Mouse (Mus musculus) thymus, adult 2 months (tissue): ENCODE measurements around the gene Bysl. TPM values are rescaled to one million over a fixed set of nuclear protein-coding genes. Genes with fewer than 3 reads are reported as not detected.

Source experiments
- DNase-seq: peaks from one replicate; pipeline ENCODE4 v3.0.0; 2021
- H3K27ac ChIP-seq: fragments of 200-500 bp; 2 replicates; pipeline ENCODE4 v1.5.1; 2012; ENCODE audit warnings: low read length, control low read depth; ENCODE audit not compliant: control insufficient read depth, insufficient read depth
- H3K27me3 ChIP-seq: fragments of 200-500 bp; 2 replicates; pipeline ENCODE4 v1.6.1; 2012; ENCODE audit warnings: mild to moderate bottlenecking, low read length, moderate library complexity, mixed read lengths; ENCODE audit not compliant: control insufficient read depth, insufficient read depth
- H3K36me3 ChIP-seq: fragments of 200-500 bp; 2 replicates; pipeline ENCODE4 v1.6.1; 2012; ENCODE audit warnings: mild to moderate bottlenecking, low read length, moderate library complexity; ENCODE audit not compliant: control insufficient read depth, insufficient read depth
- H3K4me1 ChIP-seq: fragments of 200-500 bp; replicated peaks from 2 replicates; pipeline ENCODE4 v1.6.1; 2012; ENCODE audit warnings: low read length; ENCODE audit not compliant: control insufficient read depth, insufficient read depth
- H3K4me3 ChIP-seq: fragments of 200-500 bp; 2 replicates; pipeline ENCODE4 v1.5.1; 2012; ENCODE audit warnings: mild to moderate bottlenecking, low read length, control low read depth, moderate library complexity; ENCODE audit not compliant: control insufficient read depth, insufficient read depth
- CTCF ChIP-seq: fragments of 200-500 bp; IDR thresholded peaks from 2 replicates; pipeline ENCODE4 v1.5.1; 2012; ENCODE audit warnings: mild to moderate bottlenecking, control low read depth, low read length, moderate library complexity, borderline replicate concordance; ENCODE audit not compliant: control insufficient read depth, poor library complexity, insufficient read depth; ENCODE audit errors: extremely low read depth
- POLR2A ChIP-seq: fragments of 200-500 bp; IDR thresholded peaks from 2 replicates; pipeline ENCODE4 v1.6.1; 2012; ENCODE audit warnings: mild to moderate bottlenecking, low read length, control low read depth, moderate library complexity; ENCODE audit not compliant: control insufficient read depth, poor library complexity, insufficient read depth; ENCODE audit errors: extremely low read depth
- WGBS: fragments of 180-500 bp; shearing (Covaris S2); methylation state at CpG from one replicate; pipeline ENCODE4 v1.1.7; 2018; 5-methylcytosine and 5-hydroxymethylcytosine counted together
- polyA plus RNA-seq: library from polyadenylated mRNA; depleted of rRNA; stranded (reverse); fragments of >200 nt; gene quantifications from 2 replicates; pipeline ENCODE4 v1.2.3, GENCODE M21; 2012

Bysl gene
- polyA plus RNA-seq, 1 experiment = 14.2 TPM

- DNase-seq = no peak
- TF ChIP-seq POLR2A (no peak), CTCF (no peak)
- 1% methylated on average over 13 of the region's 13 CpGs for WGBS
- H3K27me3 ChIP-seq = no peaks in the 10 kb centered on the region
- no peak overlapping the region; the same call in 1 of the 2 replicates for H3K27ac ChIP-seq
- no peaks in the 10 kb centered on the region; the same call in 1 of the 2 replicates for H3K36me3 ChIP-seq
- peak overlapping the region; percentile 74 for H3K4me3 ChIP-seq
- peaks cover 10% of the 10 kb centered on the region for H3K4me1 ChIP-seq
Observed at GRCm38 (mm10) chr17:47611661-47611982, 330 bp upstream of the Bysl start.

- Histone ChIP-seq H3K27me3 (no peaks in the 10 kb centered on the region), H3K4me3 (no peak overlapping the region), H3K4me1 (peaks cover 10% of the 10 kb centered on the region), H3K36me3 (peaks cover under 1% of the 10 kb centered on the region; the same call in 1 of the 2 replicates), H3K27ac (no peak overlapping the region)
- TF ChIP-seq POLR2A (no peak), CTCF (no peak)
- 91% methylated on average over 4 of the region's 4 CpGs for WGBS
- no peak for DNase-seq
Observed at GRCm38 (mm10) chr17:47609182-47609581, 2.1 kb downstream of the Bysl start.

GRCm38 (mm10) chr17:47606220-47606619, 5.1 kb downstream of the Bysl start:
- no peaks in the 10 kb centered on the region for H3K27me3 ChIP-seq
- WGBS = 77% methylated on average over 5 of the region's 5 CpGs
- H3K36me3 ChIP-seq = peaks cover 20% of the 10 kb centered on the region
- H3K4me3 ChIP-seq = no peak overlapping the region
- no peak overlapping the region for H3K27ac ChIP-seq
- DNase-seq = peak; percentile 70
- H3K4me1 ChIP-seq = peaks cover 8% of the 10 kb centered on the region
- TF ChIP-seq POLR2A (no peak), CTCF (peak; percentile 42; the same call in 1 of the 2 replicates)

GRCm38 (mm10) chr17:47602289-47602688, 9.0 kb downstream of the Bysl start:
- Histone ChIP-seq H3K4me1 (peaks cover 45% of the 10 kb centered on the region), H3K4me3 (no peak overlapping the region), H3K36me3 (peaks cover 47% of the 10 kb centered on the region), H3K27ac (no peak overlapping the region), H3K27me3 (no peaks in the 10 kb centered on the region)
- DNase-seq = no peak
- 96% methylated on average over 11 of the region's 11 CpGs for WGBS
- no peak for TF ChIP-seq CTCF
- TF ChIP-seq POLR2A = no peak

- TF ChIP-seq CTCF (no peak), POLR2A (no peak)
- peak overlapping the region; percentile 94 for H3K27ac ChIP-seq
Observed at GRCm38 (mm10) chr17:47601389-47601755, 9.9 kb downstream of the Bysl start.

GRCm38 (mm10) chr17:47600601-47601388, 10.5 kb downstream of the Bysl start:
- peaks cover 59% of the 10 kb centered on the region for H3K4me1 ChIP-seq
- DNase-seq = peak; percentile 41
- WGBS = 38% methylated on average over 13 of the region's 13 CpGs

More at GRCm38 (mm10) chr17:47601389-47601755, 9.9 kb downstream of the Bysl start:
- Histone ChIP-seq H3K4me3 (no peak overlapping the region), H3K27me3 (no peaks in the 10 kb centered on the region), H3K36me3 (peaks cover 56% of the 10 kb centered on the region), H3K4me1 (peaks cover 54% of the 10 kb centered on the region)
- 93% methylated on average over 10 of the region's 10 CpGs for WGBS
- peak; percentile 30 for DNase-seq

More at GRCm38 (mm10) chr17:47600601-47601388, 10.5 kb downstream of the Bysl start:
- TF ChIP-seq CTCF (no peak), POLR2A (no peak)
- H3K36me3 ChIP-seq = peaks cover 60% of the 10 kb centered on the region
- H3K4me3 ChIP-seq = no peak overlapping the region
- no peaks in the 10 kb centered on the region for H3K27me3 ChIP-seq
- peak overlapping the region; percentile 94 for H3K27ac ChIP-seq
